Mouse (Mus musculus): ENCODE results near the gene Hoxa10. TPM values are rescaled to one million over a fixed set of nuclear protein-coding genes. Genes with fewer than 3 reads are reported as not detected.

Gene Hoxa10
- polyA plus RNA-seq (2015; fragmentation: Nextera tagmentation; extraction: Ambion mirVana) = not detected in 2 replicates

DNA sequence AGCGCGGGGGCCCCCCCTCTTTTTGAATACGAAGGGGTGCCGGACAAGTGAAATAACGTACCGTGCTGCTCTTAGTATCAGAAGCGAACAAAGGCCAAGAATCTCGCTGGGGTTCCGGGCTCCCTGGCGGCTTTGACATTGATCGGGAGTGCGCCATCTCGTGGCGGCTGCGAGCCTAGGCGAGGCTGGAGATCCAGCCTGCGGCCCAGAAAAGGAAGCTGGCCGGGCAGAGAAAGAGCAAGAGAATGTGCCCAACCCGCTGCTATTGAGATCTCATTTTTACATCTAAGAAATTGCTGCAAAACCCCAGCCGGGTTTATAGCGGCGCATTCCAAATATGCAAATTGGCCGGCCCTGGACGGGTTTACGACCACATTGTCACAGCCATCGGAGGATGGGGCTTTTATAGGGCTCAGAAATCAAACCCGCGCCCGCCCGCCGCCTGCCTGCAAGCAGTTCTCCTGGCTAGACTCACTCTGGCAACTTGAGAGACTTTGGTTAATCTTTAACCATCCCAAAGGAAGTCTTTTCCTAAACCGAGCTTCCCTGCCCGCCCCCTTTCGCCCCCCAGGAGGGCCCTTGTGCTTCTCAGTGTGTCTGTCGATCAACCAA is at the start of gene Hoxa10:
Gene Hoxa10 (minus strand): TSS at position 466 of the 612 bp plus-strand sequence.
- H3K27ac ChIP-seq (ENCODE audit: low read length) = no peak within 1 kb of the TSS
- H3K27me3 ChIP-seq (ENCODE audit: control insufficient read depth, insufficient read depth, low read length) = peaks cover 96% of the 10 kb centered on the region
- no peak within 1 kb of the TSS for H3K9ac ChIP-seq (ENCODE audit: low read length)
- 2% methylated on average over 35 of the region's 35 CpGs for WGBS
- peak within 1 kb of the TSS; percentile 34 for H3K4me2 ChIP-seq (ENCODE audit: low read depth, low read length)
- no peaks in the 10 kb centered on the region for H3K9me3 ChIP-seq (replicated peaks; ENCODE audit: control insufficient read depth, low read length)
- no peaks in the 10 kb centered on the region for H3K36me3 ChIP-seq (ENCODE audit: control insufficient read depth, insufficient read depth)
- H3K4me3 ChIP-seq (ENCODE audit: low read length) = peak within 1 kb of the TSS; percentile 13
- ATAC-seq (replicated peaks; ENCODE audit: extremely low read depth, insufficient read depth, low FRiP score) = no peak; the same call in 1 of the 2 replicates
- 0 out of 2 replicates have a peak, but pooled peaks cover 3% of the 10 kb centered on the region for H3K4me1 ChIP-seq (ENCODE audit: control insufficient read depth, insufficient read depth, low read length)

DNA sequence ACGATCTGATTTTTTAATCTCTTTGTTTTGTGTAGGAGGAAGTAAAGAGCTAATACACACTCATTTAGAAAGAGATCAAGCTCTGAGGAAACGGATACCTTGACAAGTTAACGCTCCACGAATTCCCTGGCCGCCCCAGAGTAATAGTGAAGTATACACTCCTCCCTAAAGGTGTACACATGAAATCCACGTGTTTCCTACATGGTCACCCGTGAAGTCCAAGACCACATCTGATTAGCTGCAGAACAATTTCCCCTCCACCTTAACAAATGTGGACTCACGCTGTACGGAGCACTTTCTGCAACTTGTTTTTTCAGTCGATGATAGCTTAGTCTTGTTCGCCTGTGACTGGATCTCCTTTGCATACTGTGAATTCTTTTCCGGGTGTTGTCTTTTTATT is 49.5 kb upstream of the Hoxa10 start:
- H3K9ac ChIP-seq (ENCODE audit: low read length) = no peak overlapping the region
- H3K9me3 ChIP-seq (replicated peaks; ENCODE audit: control insufficient read depth, low read length) = no peaks in the 10 kb centered on the region
- H3K27me3 ChIP-seq (ENCODE audit: control insufficient read depth, insufficient read depth, low read length) = peaks cover 57% of the 10 kb centered on the region
- no peak overlapping the region for H3K4me3 ChIP-seq (ENCODE audit: low read length)
- H3K4me1 ChIP-seq (ENCODE audit: control insufficient read depth, insufficient read depth, low read length) = peaks cover 10% of the 10 kb centered on the region
- no peak overlapping the region for H3K27ac ChIP-seq (ENCODE audit: low read length)
- ATAC-seq (replicated peaks; ENCODE audit: extremely low read depth, insufficient read depth, low FRiP score) = no peak
- WGBS = 16% methylated on average over 12 of the region's 12 CpGs
- no peaks in the 10 kb centered on the region for H3K36me3 ChIP-seq (ENCODE audit: control insufficient read depth, insufficient read depth)
- H3K4me2 ChIP-seq (ENCODE audit: low read depth, low read length) = no peak overlapping the region

DNA sequence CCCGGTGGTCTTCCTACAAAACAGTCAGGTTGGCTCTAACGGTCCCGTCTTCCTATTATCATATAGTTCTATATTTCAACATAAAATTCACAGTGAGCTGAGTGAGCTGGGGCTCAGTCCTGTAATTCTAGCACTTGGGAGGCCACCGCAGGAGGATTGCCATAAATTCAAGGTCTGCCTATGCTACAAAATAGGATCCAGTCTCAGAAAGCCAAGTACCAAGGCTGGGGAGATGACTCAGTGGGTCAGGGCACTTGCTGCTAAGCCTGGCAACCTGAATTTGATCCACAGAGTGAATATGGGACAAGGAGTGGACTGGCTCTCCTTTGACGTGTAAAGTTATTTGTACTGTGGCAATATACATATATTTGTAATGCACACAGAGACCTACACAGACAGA is 43.2 kb upstream of the Hoxa10 start:
- H3K9ac ChIP-seq (ENCODE audit: low read length) = no peak overlapping the region
- no peak overlapping the region for H3K4me3 ChIP-seq (ENCODE audit: low read length)
- H3K27me3 ChIP-seq (ENCODE audit: control insufficient read depth, insufficient read depth, low read length) = peaks cover 20% of the 10 kb centered on the region
- no peaks in the 10 kb centered on the region for H3K4me1 ChIP-seq (ENCODE audit: control insufficient read depth, insufficient read depth, low read length)
- no peaks in the 10 kb centered on the region for H3K9me3 ChIP-seq (replicated peaks; ENCODE audit: control insufficient read depth, low read length)
- H3K36me3 ChIP-seq (ENCODE audit: control insufficient read depth, insufficient read depth) = no peaks in the 10 kb centered on the region
- no peak overlapping the region for H3K27ac ChIP-seq (ENCODE audit: low read length)
- 84% methylated on average over 5 of the region's 5 CpGs for WGBS
- no peak for ATAC-seq (replicated peaks; ENCODE audit: extremely low read depth, insufficient read depth, low FRiP score)
- H3K4me2 ChIP-seq (ENCODE audit: low read depth, low read length) = no peak overlapping the region

DNA sequence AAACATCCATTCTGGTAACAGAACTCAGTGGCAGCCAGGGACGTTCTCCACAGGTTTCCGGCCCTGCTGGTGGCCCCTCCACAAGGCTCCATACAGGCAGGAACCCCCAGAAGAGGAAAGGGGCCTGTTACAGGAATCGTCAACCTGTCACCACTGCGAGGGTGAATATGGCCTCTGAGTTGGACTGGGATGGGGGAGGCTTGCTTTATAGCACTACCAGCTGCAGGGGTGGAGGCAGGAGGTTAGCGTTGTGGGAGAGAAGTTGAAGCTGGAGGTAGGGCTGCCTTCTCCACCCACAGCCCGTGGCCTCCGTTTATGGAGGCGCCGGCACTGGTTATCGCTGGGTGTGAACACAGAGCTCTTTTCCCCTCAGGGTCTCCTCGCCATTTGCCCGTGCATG is 40.4 kb upstream of the Hoxa10 start:
- H3K4me3 ChIP-seq (ENCODE audit: low read length) = no peak overlapping the region
- H3K27ac ChIP-seq (ENCODE audit: low read length) = no peak overlapping the region
- H3K27me3 ChIP-seq (ENCODE audit: control insufficient read depth, insufficient read depth, low read length) = peaks cover 34% of the 10 kb centered on the region
- no peaks in the 10 kb centered on the region for H3K36me3 ChIP-seq (ENCODE audit: control insufficient read depth, insufficient read depth)
- H3K4me2 ChIP-seq (ENCODE audit: low read depth, low read length) = no peak overlapping the region
- no peak for ATAC-seq (replicated peaks; ENCODE audit: extremely low read depth, insufficient read depth, low FRiP score)
- no peak overlapping the region for H3K9ac ChIP-seq (ENCODE audit: low read length)
- H3K4me1 ChIP-seq (ENCODE audit: control insufficient read depth, insufficient read depth, low read length) = no peaks in the 10 kb centered on the region
- WGBS = 54% methylated on average over 12 of the region's 12 CpGs
- no peaks in the 10 kb centered on the region for H3K9me3 ChIP-seq (replicated peaks; ENCODE audit: control insufficient read depth, low read length)

DNA sequence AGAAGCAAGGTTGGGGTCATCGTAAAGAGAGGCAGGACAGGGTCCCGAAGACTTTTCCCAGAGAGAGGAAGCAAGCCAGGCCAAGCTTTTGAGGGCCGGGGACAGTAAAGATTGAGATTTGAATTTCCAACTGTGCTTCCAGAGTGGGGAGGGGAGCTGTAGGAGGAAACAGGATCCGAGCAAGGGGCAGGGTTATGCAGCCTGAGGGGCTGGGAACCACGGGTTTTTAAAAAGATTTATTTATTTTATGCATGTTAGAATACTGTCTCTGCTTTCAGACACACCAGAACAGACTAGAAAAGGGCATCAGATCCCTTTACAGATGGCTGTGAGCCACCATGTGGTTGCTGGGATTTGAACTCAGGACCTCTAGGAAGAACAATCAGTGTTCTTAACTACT is 36.3 kb upstream of the Hoxa10 start:
- H3K27ac ChIP-seq (ENCODE audit: low read length) = no peak overlapping the region
- peaks cover 67% of the 10 kb centered on the region for H3K27me3 ChIP-seq (ENCODE audit: control insufficient read depth, insufficient read depth, low read length)
- no peak for ATAC-seq (replicated peaks; ENCODE audit: extremely low read depth, insufficient read depth, low FRiP score)
- H3K4me3 ChIP-seq (ENCODE audit: low read length) = no peak overlapping the region
- no peak overlapping the region for H3K4me2 ChIP-seq (ENCODE audit: low read depth, low read length)
- H3K4me1 ChIP-seq (ENCODE audit: control insufficient read depth, insufficient read depth, low read length) = no peaks in the 10 kb centered on the region
- no peaks in the 10 kb centered on the region for H3K9me3 ChIP-seq (replicated peaks; ENCODE audit: control insufficient read depth, low read length)
- H3K36me3 ChIP-seq (ENCODE audit: control insufficient read depth, insufficient read depth) = no peaks in the 10 kb centered on the region
- no peak overlapping the region for H3K9ac ChIP-seq (ENCODE audit: low read length)
- 10% methylated on average over 5 of the region's 5 CpGs for WGBS

DNA sequence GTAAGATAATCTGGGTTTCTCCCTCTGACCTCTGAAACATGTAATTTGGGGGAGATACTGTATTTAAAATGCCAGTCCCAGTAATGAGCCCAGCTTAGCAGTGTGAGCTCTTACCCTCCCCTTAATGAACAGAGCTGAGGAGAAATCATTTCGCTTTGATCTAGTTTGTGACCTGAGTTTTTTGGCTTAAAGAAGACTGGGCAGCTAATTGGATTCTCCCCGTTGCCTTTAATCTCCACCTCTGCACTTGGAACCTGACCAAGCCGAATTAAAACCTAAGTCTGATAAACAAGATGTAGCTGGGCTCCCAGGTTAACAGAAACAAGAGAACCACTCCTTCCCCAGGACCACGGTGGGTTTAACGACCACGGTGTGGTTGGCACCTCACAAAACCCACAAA is 35.7 kb upstream of the Hoxa10 start:
- Histone ChIP-seq H3K9ac (ENCODE audit: low read length) (no peak overlapping the region), H3K36me3 (ENCODE audit: control insufficient read depth, insufficient read depth) (no peaks in the 10 kb centered on the region), H3K4me2 (ENCODE audit: low read depth, low read length) (no peak overlapping the region), H3K27ac (ENCODE audit: low read length) (no peak overlapping the region), H3K4me1 (ENCODE audit: control insufficient read depth, insufficient read depth, low read length) (no peaks in the 10 kb centered on the region), H3K9me3 (replicated peaks; ENCODE audit: control insufficient read depth, low read length) (no peaks in the 10 kb centered on the region), H3K27me3 (ENCODE audit: control insufficient read depth, insufficient read depth, low read length) (peaks cover 69% of the 10 kb centered on the region), H3K4me3 (ENCODE audit: low read length) (no peak overlapping the region)
- no peak for ATAC-seq (replicated peaks; ENCODE audit: extremely low read depth, insufficient read depth, low FRiP score)
- 7% methylated on average over 6 of the region's 6 CpGs for WGBS

DNA sequence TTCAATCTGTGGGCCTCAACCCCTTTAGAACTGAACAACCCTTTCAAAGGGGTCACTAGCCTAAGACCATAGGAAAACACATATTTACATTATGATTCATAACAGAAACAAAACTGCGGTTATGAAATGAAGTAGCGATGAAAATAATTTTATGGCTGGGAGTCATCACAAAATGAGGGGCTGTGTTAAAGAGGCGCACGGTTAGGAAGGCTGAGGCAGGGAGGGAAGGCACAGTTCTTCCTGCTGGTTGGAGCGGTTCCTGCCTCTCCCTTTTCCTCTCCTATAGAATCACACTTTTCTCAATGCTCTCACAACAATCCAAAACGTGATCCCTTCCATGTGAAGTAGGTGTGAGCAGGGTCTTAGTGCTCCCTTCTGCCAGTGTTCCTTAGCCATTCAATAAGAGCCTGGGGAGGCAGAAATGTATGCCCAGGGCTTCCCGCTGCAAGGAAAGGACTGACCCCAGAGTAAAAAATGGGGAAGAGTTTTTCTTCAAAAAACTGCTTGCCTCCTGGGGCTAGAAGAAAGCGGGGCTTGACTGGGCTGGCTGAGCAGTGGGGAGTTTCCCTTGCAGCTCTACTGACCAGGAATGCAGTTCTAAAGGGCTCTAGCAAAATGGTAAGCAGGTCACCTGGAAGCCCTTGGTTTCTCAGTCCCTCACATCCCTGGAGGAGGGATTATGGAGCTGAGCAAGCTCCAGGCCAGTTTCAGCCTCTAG is 35.1 kb upstream of the Hoxa10 start:
- H3K9ac ChIP-seq (ENCODE audit: low read length) = no peak overlapping the region
- H3K27ac ChIP-seq (ENCODE audit: low read length) = no peak overlapping the region
- ATAC-seq (replicated peaks; ENCODE audit: extremely low read depth, insufficient read depth, low FRiP score) = no peak
- no peaks in the 10 kb centered on the region for H3K36me3 ChIP-seq (ENCODE audit: control insufficient read depth, insufficient read depth)
- no peak overlapping the region for H3K4me3 ChIP-seq (ENCODE audit: low read length)
- WGBS = 17% methylated on average over 8 of the region's 8 CpGs
- H3K9me3 ChIP-seq (replicated peaks; ENCODE audit: control insufficient read depth, low read length) = no peaks in the 10 kb centered on the region
- H3K27me3 ChIP-seq (ENCODE audit: control insufficient read depth, insufficient read depth, low read length) = peaks cover 74% of the 10 kb centered on the region
- no peaks in the 10 kb centered on the region for H3K4me1 ChIP-seq (ENCODE audit: control insufficient read depth, insufficient read depth, low read length)
- no peak overlapping the region for H3K4me2 ChIP-seq (ENCODE audit: low read depth, low read length)

DNA sequence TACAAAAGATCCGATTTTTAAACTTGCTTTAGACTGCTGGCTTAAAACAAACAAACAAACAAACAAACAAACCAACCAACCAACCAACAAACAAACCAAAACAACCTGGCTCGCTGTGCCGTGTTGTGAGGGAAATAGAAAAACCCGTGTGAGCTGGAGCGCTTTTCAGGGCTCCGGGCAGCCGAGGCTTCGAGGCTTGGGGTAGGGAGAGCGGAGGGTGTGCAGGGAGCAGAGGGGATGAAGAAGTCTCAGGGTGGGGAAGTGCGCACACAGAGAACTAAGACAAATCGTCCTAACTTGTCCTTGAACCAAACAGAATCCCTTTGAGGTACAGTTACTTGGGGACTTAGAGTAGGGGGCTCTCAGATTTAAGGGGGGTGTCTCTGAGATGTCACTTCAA is 33.9 kb upstream of the Hoxa10 start:
- Histone ChIP-seq H3K4me1 (ENCODE audit: control insufficient read depth, insufficient read depth, low read length) (no peaks in the 10 kb centered on the region), H3K4me3 (ENCODE audit: low read length) (no peak overlapping the region), H3K27ac (ENCODE audit: low read length) (no peak overlapping the region), H3K27me3 (ENCODE audit: control insufficient read depth, insufficient read depth, low read length) (peaks cover 85% of the 10 kb centered on the region), H3K4me2 (ENCODE audit: low read depth, low read length) (no peak overlapping the region), H3K9ac (ENCODE audit: low read length) (no peak overlapping the region), H3K36me3 (ENCODE audit: control insufficient read depth, insufficient read depth) (no peaks in the 10 kb centered on the region), H3K9me3 (replicated peaks; ENCODE audit: control insufficient read depth, low read length) (no peaks in the 10 kb centered on the region)
- ATAC-seq (replicated peaks; ENCODE audit: extremely low read depth, insufficient read depth, low FRiP score) = no peak
- 8% methylated on average over 11 of the region's 11 CpGs for WGBS

DNA sequence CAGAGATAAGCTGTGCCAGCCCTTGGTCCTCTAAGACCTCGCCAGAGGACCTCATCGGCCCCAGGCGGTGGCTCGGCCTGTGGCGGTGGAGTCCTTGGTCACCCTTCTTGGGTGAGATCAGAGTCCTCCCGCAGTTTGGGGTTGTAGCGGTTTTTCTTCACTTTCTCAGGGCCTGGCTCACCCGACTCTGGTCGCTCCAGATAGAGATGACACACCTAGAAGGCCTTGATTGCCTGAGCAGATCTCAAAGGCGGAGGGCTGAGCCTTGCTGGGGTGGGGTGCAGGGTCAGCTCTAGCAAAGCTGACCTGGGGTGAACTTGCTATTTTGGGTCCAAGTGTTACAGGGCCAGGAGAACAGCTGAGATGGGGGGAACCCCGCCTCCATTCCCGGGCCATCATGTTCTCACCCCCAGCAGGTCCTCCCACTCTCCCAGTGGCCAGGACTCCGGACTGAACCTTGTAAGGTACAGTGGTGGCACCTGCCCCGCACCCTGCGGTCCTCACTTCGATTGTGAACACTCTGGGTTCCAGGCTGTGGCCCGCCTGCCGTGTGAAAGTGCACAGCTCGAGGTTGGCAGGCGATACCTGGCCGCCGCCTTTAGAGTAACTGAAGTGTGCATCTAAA is 33.1 kb upstream of the Hoxa10 start:
- ATAC-seq (replicated peaks; ENCODE audit: extremely low read depth, insufficient read depth, low FRiP score) = no peak

More for the DNA sequence above, 33.1 kb upstream of the Hoxa10 start:
- Histone ChIP-seq H3K4me2 (ENCODE audit: low read depth, low read length) (no peak overlapping the region), H3K27ac (ENCODE audit: low read length) (no peak overlapping the region), H3K27me3 (ENCODE audit: control insufficient read depth, insufficient read depth, low read length) (peaks cover 88% of the 10 kb centered on the region), H3K36me3 (ENCODE audit: control insufficient read depth, insufficient read depth) (no peaks in the 10 kb centered on the region), H3K9ac (ENCODE audit: low read length) (no peak overlapping the region), H3K9me3 (replicated peaks; ENCODE audit: control insufficient read depth, low read length) (no peaks in the 10 kb centered on the region), H3K4me3 (ENCODE audit: low read length) (no peak overlapping the region), H3K4me1 (ENCODE audit: control insufficient read depth, insufficient read depth, low read length) (no peaks in the 10 kb centered on the region)
- 4% methylated on average over 22 of the region's 22 CpGs for WGBS

Data from heart, embryonic 16.5 days (tissue).